Mouse (Mus musculus) retina, embryonic 14.5 days (tissue): ENCODE results near the gene Rps6kc1.

Source experiments
- DNase-seq: peaks from one replicate; pipeline ENCODE4 v3.0.0-alpha.2; 2015; ENCODE audit warnings: low spot score

Gene Rps6kc1

GRCm38 (mm10) chr1:190834201-190834907 lies 77.2 kb downstream of the Rps6kc1 start:
- no peak for DNase-seq

GRCm38 (mm10) chr1:190832965-190833630 lies 78.5 kb downstream of the Rps6kc1 start:
- DNase-seq, result no peak

- peak; percentile 87 for DNase-seq
Measured at GRCm38 (mm10) chr1:190831839-190832497, 79.6 kb downstream of the Rps6kc1 start.

GRCm38 (mm10) chr1:190826486-190827034 lies 85.0 kb downstream of the Rps6kc1 start:
- no peak for DNase-seq

GRCm38 (mm10) chr1:190823745-190824144 lies 87.8 kb downstream of the Rps6kc1 start:
- no peak for DNase-seq

GRCm38 (mm10) chr1:190816141-190816540 lies 95.4 kb downstream of the Rps6kc1 start:
- no peak for DNase-seq

GRCm38 (mm10) chr1:190810408-190810807 lies 101.2 kb downstream of the Rps6kc1 start:
- DNase-seq, result peak; percentile 49

- peak; percentile 73 for DNase-seq
Measured at GRCm38 (mm10) chr1:190808766-190809221, 102.8 kb downstream of the Rps6kc1 start.

GRCm38 (mm10) chr1:190806817-190807216 lies 104.8 kb downstream of the Rps6kc1 start:
- DNase-seq, result no peak

GRCm38 (mm10) chr1:190798668-190799067 lies 112.9 kb downstream of the Rps6kc1 start:
- DNase-seq, result no peak

GRCm38 (mm10) chr1:190797483-190798058 lies 114.0 kb downstream of the Rps6kc1 start:
- no peak for DNase-seq

GRCm38 (mm10) chr1:190796745-190797482 lies 114.7 kb downstream of the Rps6kc1 start:
- DNase-seq, result peak; percentile 90

- DNase-seq, result no peak
Measured at GRCm38 (mm10) chr1:190791638-190792037, 119.9 kb downstream of the Rps6kc1 start.

- no peak for DNase-seq
Measured at GRCm38 (mm10) chr1:190790720-190791119, 120.8 kb downstream of the Rps6kc1 start.

- DNase-seq, result no peak
Measured at GRCm38 (mm10) chr1:190777660-190778059, 133.9 kb downstream of the Rps6kc1 start.

GRCm38 (mm10) chr1:190776260-190776659 lies 135.3 kb downstream of the Rps6kc1 start:
- DNase-seq, result no peak

GRCm38 (mm10) chr1:190772088-190772885 lies 139.3 kb downstream of the Rps6kc1 start:
- DNase-seq, result no peak

GRCm38 (mm10) chr1:190769748-190770147 lies 141.8 kb downstream of the Rps6kc1 start:
- no peak for DNase-seq

GRCm38 (mm10) chr1:190768307-190768706 lies 143.3 kb downstream of the Rps6kc1 start:
- DNase-seq, result no peak

GRCm38 (mm10) chr1:190767621-190768020 lies 143.9 kb downstream of the Rps6kc1 start:
- DNase-seq, result no peak

- DNase-seq, result no peak
Measured at GRCm38 (mm10) chr1:190766800-190767199, 144.8 kb downstream of the Rps6kc1 start.
